Mouse (Mus musculus) C2C12 (cell line): ENCODE results near the gene Larp6.

Experiments
- CTCF ChIP-seq: IDR thresholded peaks from one replicate; pipeline ENCODE4 v1.5.1; 2011; ENCODE audit not compliant: control insufficient read depth, insufficient read depth, insufficient read length
- FOSL1 ChIP-seq: IDR thresholded peaks from one replicate; pipeline ENCODE4 v1.8.0; 2011; ENCODE audit warnings: mild to moderate bottlenecking, low read length; ENCODE audit not compliant: poor library complexity, insufficient read depth, severe bottlenecking
- MAX ChIP-seq: IDR thresholded peaks from one replicate; pipeline ENCODE4 v1.6.1; 2011; ENCODE audit warnings: mild to moderate bottlenecking, control low read depth
- MYOD1 ChIP-seq: IDR thresholded peaks from one replicate; pipeline ENCODE4 v1.6.1; 2011; ENCODE audit warnings: low read depth; ENCODE audit not compliant: control insufficient read depth, insufficient read length
- MYOG ChIP-seq: IDR thresholded peaks from one replicate; pipeline ENCODE4 v1.6.1; 2011; ENCODE audit not compliant: control insufficient read depth, insufficient read length; ENCODE audit errors: extremely low read depth
- USF1 ChIP-seq: IDR thresholded peaks from one replicate; pipeline ENCODE4 v1.6.1; 2011; ENCODE audit warnings: low read depth, mild to moderate bottlenecking, control low read depth, moderate library complexity

GRCm38 (mm10) chr9:60692624-60693023, 20.2 kb upstream of the Larp6 start:
- TF ChIP-seq USF1 (peak; percentile 54), CTCF (no peak), MAX (no peak), FOSL1 (peak; percentile 75), MYOG (no peak), MYOD1 (no peak)
